Comparison of ENCODE assay signal across 2 mouse cellular contexts in genomic region chr2:175800993-175801392, GRCm38 (mm10). TPM values are rescaled to one million over a fixed set of nuclear protein-coding genes. Genes with fewer than 3 reads are reported as not detected.
"Had no signal": no experiment of that assay in that cellular context is flagged by ENCODE, and none has a peak within 500 bp of the region (broad histone marks: within the 10 kb centered on the region; RNA-seq: fewer than 3 reads in every experiment).

Gene Gm14288, minus strand, starts transcription at chr2:175801093.

RNA-seq across cellular contexts. Expression of gene Gm14288, which starts in this region (rescaled TPM):
- total RNA-seq: left cerebral cortex, postnatal 25 days had no signal
- polyA plus RNA-seq: midbrain, embryonic 14.5 days had no signal
